Mouse (Mus musculus): ENCODE results near the gene Glb1l.

- TF ChIP-seq CTCF (IDR thresholded peaks at IDR 0.05; ENCODE audit: insufficient read depth, low read length) (no peak), POLR2A (IDR thresholded peaks at IDR 0.05; ENCODE audit: borderline replicate concordance, extremely low read depth, low read depth, low read length) (no peak)
These were observed 3.8 kb upstream of the Glb1l start for GRCm38 (mm10) chr1:75214442-75214841.

All from lung, adult 2 months (tissue).